Mouse (Mus musculus): ENCODE measurements around the gene Apod.

DNA sequence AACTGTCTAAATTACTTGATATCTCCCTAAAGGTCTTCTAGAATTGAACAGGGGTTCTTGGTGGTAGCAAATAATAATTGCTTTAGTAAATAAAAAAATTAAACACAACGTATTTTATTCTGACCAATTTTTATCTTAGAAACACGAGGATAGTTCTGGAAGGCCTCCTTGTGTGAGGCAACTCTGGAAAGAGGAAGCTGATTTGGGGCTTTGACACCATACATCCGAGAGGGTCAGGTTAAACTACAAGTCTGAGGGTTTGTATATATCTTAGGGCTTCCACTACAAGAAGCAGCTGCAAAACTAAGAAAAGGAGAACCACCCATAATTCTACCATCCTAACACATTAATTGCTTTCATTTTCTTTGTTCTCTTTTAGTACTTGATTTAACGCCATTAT is 20.8 kb downstream of the Apod start:
- TF ChIP-seq GATA1 (IDR thresholded peaks at IDR 0.05; ENCODE audit: borderline replicate concordance, low read length) (no peak), FLI1 (IDR thresholded peaks at IDR 0.05; ENCODE audit: low read length) (no peak)
